Mouse (Mus musculus) small intestine, adult 2 months (tissue): ENCODE data around the gene Caskin1.
A peak's percentile ranks its signal among the peaks of the same experiment; 100 is the strongest.

Source experiments
- CTCF ChIP-seq: fragments of 200-500 bp; IDR thresholded peaks from 2 replicates; pipeline ENCODE4 v1.5.1; 2012; ENCODE audit warnings: low read depth, mild to moderate bottlenecking, control low read depth, inconsistent platforms, low read length, moderate library complexity, mixed read lengths; ENCODE audit not compliant: insufficient replicate concordance, insufficient read length; ENCODE audit errors: extremely low read depth
- POLR2A ChIP-seq: fragments of 200-500 bp; IDR thresholded peaks from 2 replicates; pipeline ENCODE4 v1.6.1; 2012; ENCODE audit warnings: low read depth, mild to moderate bottlenecking, control low read depth, inconsistent platforms, low read length, moderate library complexity

GRCm38 (mm10) chr17:24472512-24472911 lies 15.9 kb upstream of the Caskin1 start:
- TF ChIP-seq CTCF: no peak
- peak; percentile 67; the same call in 1 of the 2 replicates for TF ChIP-seq POLR2A
